Mouse (Mus musculus): ENCODE data around the gene Parpbp. TPM values are rescaled to one million over a fixed set of nuclear protein-coding genes. Genes with fewer than 3 reads are reported as not detected.

Parpbp gene
- 1 to 10 TPM; 1.7 to 2.1 TPM for total RNA-seq (2021)
- long read RNA-seq, experiment 1, partial matches to known transcripts: 0 of 5 reads
- long read RNA-seq, experiment 1, other reads (novel, unspliced or antisense): 4 of 5 reads
- long read RNA-seq, experiment 2, partial matches to known transcripts: 0 of 2 reads
- long read RNA-seq, experiment 2, other reads (novel, unspliced or antisense): 1 of 2 reads

GRCm38 (mm10) chr10:88146707-88147477 is at the start of gene Parpbp, which contains the start of gene Nup37:
Gene Parpbp, minus strand, starts transcription at chr10:88146941.
Gene Nup37, plus strand, starts transcription at chr10:88146992.
- DNase-seq: peak; percentile 89

DNA sequence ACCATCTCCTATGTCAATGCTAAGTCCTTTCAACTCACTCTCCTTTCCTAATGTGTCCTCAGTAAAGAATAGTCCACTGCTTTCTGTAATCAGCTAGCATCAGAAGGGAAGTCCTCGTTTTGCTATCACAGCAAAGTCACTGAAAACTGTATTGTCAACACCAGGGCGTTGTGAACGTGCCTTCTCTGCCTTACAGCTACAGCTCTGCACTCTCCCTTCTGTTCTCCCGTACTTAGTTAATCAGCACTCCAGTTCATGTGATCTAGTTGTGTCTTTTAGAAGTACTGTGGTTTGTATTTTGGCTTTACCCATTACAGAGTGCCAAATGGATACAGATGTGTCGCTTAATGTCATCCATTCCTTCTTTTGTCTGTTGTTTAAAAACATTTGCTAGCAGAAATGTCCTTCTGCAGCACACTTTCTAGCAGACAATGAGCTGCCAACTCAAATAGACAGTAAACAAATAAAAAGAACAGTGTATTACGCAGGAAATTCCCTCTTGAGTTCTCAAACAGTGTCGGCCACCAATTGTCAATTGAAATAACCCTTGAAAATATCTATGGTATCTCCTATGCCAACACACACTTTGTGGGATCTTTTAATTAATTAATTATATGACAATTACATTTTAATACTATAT is 20.8 kb upstream of the Parpbp start:
- no peak for DNase-seq

- DNase-seq: no peak
These were observed 19.4 kb upstream of the Parpbp start for GRCm38 (mm10) chr10:88166158-88166557.

DNA sequence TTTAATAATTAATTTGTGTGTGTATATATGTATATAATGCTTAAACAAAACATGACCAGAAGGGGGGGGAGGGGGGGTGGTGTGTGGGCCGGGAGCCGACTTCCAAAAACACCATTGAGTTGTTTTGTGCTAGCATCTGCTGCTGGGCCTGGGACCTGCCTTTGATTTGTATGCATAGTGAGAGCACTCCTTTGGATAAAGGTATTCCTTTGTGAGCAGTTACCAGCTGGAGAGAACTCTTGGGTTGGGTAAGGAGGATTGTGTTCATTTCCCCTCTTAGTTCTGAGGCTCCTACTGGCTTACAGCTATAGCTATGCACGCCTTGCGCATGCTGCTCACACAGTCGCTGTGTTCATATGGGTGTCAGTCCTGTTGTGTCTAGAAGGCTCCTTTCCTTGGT is 15.9 kb upstream of the Parpbp start:
- DNase-seq: no peak

GRCm38 (mm10) chr10:88162096-88162495 is 15.4 kb upstream of the Parpbp start:
- DNase-seq: no peak

DNA sequence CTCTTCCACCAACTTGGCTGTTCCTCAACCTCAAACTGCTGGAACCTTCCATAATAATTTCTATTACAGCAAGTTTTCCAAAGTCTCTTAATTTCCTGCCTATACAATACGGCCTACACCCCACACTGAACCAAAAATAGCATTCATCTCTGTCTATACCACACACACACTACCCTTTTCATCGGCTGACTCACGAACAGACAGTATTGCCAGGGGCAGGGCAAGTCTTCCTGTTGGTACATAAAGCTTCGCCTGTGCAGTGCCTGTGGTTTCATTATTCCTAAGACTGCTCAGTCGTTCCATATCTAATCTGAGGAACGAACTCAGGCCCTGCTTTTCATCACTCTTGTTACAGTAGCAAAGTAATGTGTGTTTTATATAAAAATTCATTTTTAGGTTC is 4.9 kb upstream of the Parpbp start:
- DNase-seq: no peak

DNA sequence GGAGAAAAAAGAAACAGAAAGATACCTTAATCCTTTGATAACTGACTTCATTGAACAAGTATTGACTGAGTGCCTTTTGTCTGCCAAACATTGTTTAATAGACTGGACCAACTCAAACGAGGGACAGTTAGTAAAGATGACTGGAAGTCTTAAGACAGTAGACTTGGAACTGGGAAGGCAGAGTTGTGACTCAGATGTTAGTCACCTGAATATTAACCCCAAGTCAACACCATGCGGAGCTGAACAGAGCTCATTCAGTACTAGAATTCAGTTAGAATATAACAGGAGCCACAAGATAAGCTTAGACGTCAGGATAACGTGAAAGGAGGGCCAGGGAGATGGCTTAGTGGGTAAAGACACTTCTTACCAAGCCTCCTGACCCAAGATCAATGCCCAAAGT is 3.6 kb upstream of the Parpbp start:
- no peak for DNase-seq

- no peak for DNase-seq
These were observed 554 bp downstream of the Parpbp start for GRCm38 (mm10) chr10:88146187-88146586.

DNA sequence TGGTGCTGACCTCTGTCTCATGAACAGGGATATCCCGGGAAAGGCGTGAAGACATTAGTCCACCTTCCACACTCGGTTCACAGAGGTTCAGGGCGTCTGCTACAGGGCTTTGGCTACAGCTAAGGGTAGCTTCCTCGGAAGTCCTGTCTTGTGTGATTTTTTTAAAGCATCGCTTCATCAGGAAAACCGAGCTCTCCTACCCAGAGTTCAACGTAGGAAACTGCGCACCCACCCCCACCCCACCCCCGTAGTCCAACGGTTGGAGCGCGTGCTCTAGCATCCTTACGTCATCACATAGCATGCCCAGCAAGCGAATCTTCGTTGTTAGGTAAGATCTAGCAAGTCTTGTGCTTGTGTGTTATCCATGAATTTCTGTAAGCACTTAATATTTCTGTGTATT is 11.1 kb downstream of the Parpbp start:
- no peak for DNase-seq

DNA sequence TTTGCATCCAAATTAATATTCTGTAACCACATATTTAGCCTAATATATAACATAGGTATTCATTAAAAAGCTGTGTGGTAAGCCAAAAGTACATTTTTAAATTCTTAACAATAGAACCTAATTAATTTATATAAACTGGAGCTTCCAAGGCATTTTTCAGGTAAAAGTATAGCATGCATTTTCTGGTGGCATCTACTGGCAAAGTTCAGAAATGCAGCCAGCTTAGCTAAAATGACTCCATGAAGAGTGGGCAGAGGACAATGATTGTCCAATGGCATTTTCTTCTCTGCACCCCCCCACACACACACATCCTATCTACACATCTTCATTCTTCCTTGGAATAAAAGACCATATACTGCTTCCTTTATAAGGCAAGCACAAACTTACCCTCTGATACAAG is 27.0 kb downstream of the Parpbp start:
- no peak for DNase-seq

- DNase-seq: no peak
These were observed 33.5 kb downstream of the Parpbp start for GRCm38 (mm10) chr10:88113290-88113689.

- DNase-seq: no peak
These were observed 40.6 kb downstream of the Parpbp start for GRCm38 (mm10) chr10:88106169-88106568.

DNA sequence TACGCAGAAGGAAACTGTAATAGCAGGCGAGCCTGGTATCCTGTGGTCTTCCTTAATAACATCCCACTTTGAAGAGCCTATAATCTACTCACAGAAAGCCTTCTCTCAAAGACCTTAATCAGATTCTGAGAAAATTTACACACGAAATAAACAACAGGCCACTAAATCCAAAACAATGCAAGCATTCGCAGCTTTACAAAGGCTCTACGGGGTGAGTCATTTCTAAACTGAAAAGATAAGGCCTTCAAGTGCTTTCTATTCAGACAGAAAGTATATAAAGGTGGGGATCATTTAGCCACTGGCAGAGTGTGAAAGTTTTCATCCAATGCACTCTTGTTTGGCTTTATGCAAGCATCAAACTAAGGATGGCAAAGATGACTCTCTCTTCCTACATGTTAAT is 56.0 kb downstream of the Parpbp start, which contains the start of gene Pmch:
TSS of gene Pmch (plus strand) at position 301 of the 400 bp plus-strand sequence.
- no peak for DNase-seq

DNA sequence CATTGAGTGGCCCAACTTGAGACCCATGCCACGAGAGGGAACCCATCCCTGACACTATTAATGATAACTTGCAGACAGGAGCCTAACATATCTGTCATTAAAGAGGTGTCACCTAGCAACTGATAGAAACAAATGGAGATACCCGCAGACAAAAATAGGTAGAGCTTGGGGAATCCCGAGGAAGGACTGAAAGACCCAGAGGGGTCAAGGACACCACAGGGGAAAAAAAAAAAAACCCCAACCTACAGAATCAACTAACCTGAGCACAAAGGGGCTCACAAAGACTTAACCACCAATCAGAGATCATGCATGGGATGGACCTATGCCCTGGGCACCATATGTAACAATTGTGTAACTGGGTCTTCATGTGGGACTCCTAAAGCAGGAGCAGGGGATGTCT is 79.4 kb downstream of the Parpbp start:
- DNase-seq: no peak

- no peak for DNase-seq
These were observed 81.9 kb downstream of the Parpbp start for GRCm38 (mm10) chr10:88064872-88065271.

GRCm38 (mm10) chr10:88063436-88063835 is 83.3 kb downstream of the Parpbp start:
- no peak for DNase-seq

GRCm38 (mm10) chr10:88056950-88057649 is 89.6 kb downstream of the Parpbp start:
- DNase-seq: peak; percentile 18

DNA sequence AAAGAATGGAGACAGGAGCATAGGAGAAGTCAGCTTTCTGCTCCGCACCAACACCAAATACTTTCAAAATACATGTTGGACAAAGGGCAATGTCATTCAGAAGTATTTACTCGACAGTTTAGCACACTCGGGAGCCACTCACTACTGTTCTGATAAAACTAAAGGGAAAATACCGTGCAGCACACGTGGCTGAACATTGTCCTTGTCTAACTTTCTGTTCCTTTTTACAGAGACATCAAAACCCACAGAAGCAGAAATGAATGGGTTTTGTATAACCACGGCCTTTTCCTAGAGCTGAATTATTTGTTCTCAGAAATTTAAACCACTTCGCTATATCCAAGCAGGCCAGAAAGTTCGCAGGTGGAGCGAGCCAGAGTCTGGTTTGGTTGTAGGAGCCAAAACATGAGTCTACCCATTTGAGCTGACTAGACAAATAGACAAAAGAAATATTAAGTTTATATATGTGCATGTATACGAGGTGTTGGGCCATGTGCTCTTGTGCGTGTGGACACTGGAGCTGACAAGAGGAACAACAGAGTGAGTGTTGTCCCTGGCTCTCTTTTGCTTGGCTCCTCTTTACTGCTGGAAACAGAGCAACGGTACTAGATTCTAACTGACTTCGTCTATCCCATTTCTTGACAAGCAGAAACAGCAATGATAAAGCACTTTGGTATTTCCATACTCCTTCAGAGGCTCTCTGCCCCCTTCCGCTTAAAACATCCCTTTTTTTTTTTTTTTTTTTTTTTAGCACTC is 92.3 kb downstream of the Parpbp start:
- no peak for DNase-seq

- DNase-seq: no peak
These were observed 100.5 kb downstream of the Parpbp start for GRCm38 (mm10) chr10:88046098-88046771.

DNA sequence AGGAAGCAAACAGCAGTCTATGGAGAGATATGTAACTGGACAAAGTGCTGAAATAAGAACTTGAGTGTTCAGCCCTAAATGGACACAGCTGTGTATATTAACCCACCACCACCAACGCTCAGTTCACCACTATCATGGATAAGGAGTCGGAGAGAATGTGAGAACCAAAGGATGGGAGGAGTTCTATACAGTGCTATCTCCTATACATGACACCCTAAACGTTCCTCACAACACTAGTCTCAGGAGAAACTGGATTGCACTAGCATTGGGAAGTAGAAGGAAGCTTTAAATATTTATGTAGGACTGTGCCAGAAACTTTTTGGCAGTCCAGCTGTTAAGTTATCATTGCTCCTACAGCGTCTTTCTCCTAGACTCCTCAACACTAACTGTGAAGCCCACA is 102.4 kb downstream of the Parpbp start:
- DNase-seq: no peak
